Mouse (Mus musculus): ENCODE measurements at regions not wholly inside any gene's neighbourhood (a gene's known extent, or its start where the extent isn't known, plus 50 kb on each side); places are given as distances from the start of the nearest gene placed in this dataset.

DNA sequence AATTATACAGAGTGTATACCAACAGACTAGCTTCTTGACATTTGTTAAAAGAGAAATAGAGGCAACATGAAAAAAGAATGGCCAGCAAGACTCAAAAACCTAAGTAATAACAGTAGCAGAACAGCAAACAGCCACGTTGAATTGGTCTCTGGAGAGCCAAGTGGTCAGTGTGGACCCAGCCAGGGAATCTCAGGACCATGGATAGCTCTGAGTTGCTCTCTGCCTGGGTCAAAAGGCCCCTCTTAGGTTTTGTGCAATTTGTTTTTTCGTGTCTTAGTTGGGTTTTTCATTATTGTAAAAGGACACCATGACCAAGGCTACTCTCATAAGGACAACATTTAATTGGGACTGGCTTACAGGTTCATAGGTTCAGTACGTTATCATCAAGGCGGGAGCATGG, 60.8 kb upstream of the Lclat1 start:
- intact Hi-C loops (cut with DNase I) = no loop called here
- DNase-seq = no peak

- intact Hi-C loops (cut with DNase I) = no loop called here
- DNase-seq = no peak
Measured at GRCm38 (mm10) chr17:73048164-73048563, 59.6 kb upstream of the Lclat1 start.

- DNase-seq = no peak
- intact Hi-C loops (cut with DNase I) = no loop called here
Measured at GRCm38 (mm10) chr17:73052956-73053355, 54.8 kb upstream of the Lclat1 start.

DNA sequence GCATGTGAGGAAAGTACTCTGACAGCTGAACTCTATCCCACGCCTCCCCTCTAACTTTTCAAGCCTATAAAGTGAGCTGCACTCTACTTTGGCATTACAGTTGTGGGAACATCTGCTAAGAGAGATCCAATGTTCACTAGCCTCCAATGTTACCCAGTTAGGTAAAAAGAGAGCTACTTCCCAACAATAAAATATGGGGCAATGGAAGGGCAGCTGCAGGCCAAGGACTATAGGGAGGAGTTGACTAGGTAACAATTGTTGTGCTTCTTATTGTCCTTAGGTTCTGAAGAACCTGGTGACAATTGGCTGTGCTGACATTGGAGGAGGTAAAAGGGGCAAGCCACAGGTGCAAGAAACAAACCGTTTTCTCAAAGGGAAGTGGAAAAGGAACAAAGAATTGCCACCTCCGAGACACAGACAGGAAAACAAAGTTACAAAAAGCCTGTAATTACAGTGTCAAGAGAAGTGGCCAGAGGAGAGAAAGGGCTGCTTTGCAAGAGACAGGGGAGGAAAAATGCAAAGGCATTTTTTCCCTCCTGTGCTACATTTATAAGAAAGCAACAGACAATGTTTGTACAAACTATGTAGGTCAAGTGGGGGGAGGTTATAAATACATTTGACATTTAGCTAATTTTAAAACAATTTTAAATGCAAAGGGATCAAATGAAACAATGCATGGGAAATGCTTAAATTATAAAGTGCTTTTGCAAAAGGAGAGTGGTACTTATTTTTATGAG, 54.1 kb upstream of the Lclat1 start:
- no peak for DNase-seq
- intact Hi-C loops (cut with DNase I) = no loop called here

DNA sequence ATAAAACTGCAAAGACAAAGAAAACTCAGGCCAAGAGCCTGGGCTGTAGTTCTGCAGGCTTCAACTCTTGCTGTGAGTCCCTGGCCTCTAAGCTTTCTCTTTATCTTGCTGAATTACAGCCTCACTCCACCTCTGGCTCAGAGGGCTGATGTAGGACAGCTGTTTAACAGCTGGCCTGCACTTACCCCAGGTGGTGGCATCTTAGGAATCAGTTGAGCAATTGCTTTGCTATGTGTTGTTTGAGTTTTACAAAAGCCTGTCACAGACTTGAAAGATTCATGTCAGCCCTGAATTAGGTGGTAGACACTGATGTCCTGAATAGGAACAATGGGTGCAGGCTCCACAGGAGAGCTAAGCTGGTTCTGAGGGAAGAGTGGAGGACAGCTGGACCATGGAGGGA, 53.6 kb upstream of the Lclat1 start:
- intact Hi-C loops (cut with DNase I) = no loop called here
- no peak for DNase-seq

GRCm38 (mm10) chr17:73055197-73055596, 52.6 kb upstream of the Lclat1 start:
- DNase-seq = no peak
- intact Hi-C loops (cut with DNase I) = no loop called here

DNA sequence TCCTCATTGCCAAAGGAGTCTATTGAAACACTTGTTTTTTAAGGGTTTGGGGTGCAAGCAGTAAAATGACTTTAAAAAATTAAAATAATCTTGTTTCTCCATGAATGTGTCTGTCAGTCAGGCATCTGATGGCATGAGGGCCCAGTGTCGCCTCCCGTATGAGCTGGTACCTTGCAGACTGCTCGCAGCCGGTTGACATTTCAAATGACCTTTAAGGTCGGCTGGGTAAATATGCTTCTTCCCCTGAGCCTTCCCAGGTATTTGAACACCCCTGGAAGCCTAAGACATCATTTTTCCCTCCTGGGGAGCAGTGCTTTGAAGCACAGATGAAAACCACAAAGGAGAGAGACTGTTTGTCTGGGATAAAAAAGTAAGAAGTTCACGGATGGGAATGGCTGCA, 52.2 kb upstream of the Lclat1 start:
- DNase-seq = no peak
- intact Hi-C loops (cut with DNase I) = no loop called here

GRCm38 (mm10) chr17:73056616-73057015, 51.2 kb upstream of the Lclat1 start:
- intact Hi-C loops (cut with DNase I) = no loop called here

More at GRCm38 (mm10) chr17:73056616-73057015, 51.2 kb upstream of the Lclat1 start:
- DNase-seq = no peak

All from left cerebral cortex, postnatal 4 days (tissue).